Mouse (Mus musculus): Measurements from ENCODE around the gene Mroh9.

GRCm38 (mm10) chr1:162987546-162987945, 97.9 kb downstream of the Mroh9 start:
- no peak for TF ChIP-seq POLR2A (IDR thresholded peaks at IDR 0.05; ENCODE audit: low read depth, low read length)
- TF ChIP-seq CTCF (conservative IDR thresholded peaks at IDR 0.05; ENCODE audit: insufficient read depth, insufficient read length, low read depth, low read length) = no peak

Measured in kidney, adult 2 months (tissue).